Mouse (Mus musculus) erythroblast, embryonic 14.5 days (primary cell): ENCODE results near the gene Grin3b.

Experiments used
- GATA1 ChIP-seq: IDR thresholded peaks from 2 replicates; pipeline ENCODE4 v1.6.1; 2012; ENCODE audit warnings: low read length, inconsistent platforms, mixed read lengths
- TAL1 ChIP-seq: IDR thresholded peaks from 3 replicates; pipeline ENCODE4 v1.6.1; 2012; ENCODE audit warnings: low read length, inconsistent platforms, mixed read lengths

- TF ChIP-seq GATA1 (no peak), TAL1 (no peak)
These were observed 48.3 kb downstream of the Grin3b start for GRCm38 (mm10) chr10:80018739-80019297.
